Mouse (Mus musculus) thymus, postnatal 0 days (tissue): ENCODE data around the gene Trappc6b. TPM values are rescaled to one million over a fixed set of nuclear protein-coding genes. Genes with fewer than 3 reads are reported as not detected.
A peak's percentile ranks its signal among the peaks of the same experiment; 100 is the strongest.

Experiments
- DNase-seq: peaks from one replicate; pipeline ENCODE4 v3.0.0-alpha.2; 2015; ENCODE audit warnings: low spot score
- polyA plus RNA-seq: library from polyadenylated mRNA; unstranded; fragments of >200 nt; fragmentation: Nextera tagmentation; extraction: Ambion mirVana; gene quantifications from 2 replicates; pipeline ENCODE4 v1.2.1, GENCODE M21; 2015

Trappc6b gene
- polyA plus RNA-seq, 1 experiment from 2014 or later = 114 TPM

- no peak for DNase-seq
Measured at GRCm38 (mm10) chr12:59055196-59055850, 5.9 kb downstream of the Trappc6b start.

DNA sequence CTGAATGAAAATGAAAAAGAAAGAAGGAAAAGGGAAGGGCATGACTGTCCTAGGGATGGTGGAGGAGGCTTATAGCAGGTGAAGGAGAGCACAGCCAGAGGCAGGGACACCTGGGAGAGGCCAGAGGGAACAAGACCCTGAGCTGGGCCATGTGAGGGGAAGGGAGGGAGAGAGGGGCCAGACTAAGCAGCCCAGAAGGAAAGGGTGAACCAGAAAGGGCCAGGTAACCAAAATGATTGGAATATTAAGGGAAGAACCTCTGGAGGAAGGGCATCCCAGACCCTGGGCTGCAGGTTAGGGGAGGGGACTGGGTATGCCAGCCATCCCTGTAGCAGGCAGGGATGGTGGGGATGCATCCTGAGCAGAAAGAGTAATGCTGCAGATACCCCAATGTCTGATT is 7.3 kb downstream of the Trappc6b start:
- DNase-seq = no peak

DNA sequence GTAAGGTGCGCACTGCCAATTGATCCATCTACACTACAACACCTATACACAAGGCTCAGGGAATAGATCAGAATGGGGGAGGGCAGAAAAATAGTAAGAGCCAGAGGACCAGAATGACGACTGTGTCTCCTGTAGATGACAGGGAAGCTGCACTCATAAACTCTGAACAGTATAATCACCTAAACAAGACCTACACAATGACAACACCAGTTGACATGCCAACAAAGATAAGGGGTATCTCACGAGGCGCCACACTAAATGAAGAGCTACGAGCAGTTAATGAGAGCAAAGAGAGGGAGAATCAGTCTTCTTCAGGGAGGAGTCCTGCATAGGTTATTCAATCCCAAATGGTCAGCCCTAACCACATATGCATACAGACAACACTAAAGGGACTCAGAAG is 8.1 kb downstream of the Trappc6b start:
- no peak for DNase-seq

DNA sequence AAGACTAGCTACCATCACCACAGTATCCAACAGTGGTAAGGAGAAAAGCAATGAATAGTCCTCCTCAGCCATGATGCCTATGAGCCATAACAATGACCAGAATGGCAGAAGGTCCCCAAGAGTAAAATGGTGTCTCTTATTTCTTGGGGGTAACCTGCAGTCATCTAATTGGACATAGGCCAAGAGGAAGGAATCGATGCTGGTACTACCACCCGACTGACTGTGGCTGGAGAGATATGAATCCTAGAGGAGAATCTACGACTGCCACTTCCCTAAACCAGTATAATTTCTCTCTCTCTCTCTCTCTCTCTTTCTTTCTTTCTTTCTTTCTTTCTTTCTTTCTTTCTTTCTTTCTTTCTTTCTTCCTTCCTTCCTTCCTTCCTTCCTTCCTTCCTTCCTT is 8.8 kb downstream of the Trappc6b start:
- no peak for DNase-seq

DNA sequence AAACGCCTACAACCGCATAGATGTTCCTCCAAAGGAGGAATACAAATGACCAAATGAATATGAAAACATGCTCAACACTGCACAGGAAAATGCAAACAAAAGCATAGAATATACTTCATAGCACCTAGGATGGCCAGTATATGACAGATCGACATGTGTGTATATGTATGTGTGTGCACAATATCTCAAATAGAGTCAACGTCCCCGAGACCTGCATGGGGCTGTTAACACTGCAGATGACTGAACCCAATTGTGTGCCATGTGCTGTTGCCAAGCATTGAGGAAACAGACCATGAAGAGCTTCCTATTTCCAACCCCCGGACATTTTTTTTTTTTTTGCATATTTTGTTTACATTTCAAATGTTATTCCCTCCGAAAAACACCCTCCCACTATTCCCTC is 20.4 kb downstream of the Trappc6b start:
- no peak for DNase-seq

DNA sequence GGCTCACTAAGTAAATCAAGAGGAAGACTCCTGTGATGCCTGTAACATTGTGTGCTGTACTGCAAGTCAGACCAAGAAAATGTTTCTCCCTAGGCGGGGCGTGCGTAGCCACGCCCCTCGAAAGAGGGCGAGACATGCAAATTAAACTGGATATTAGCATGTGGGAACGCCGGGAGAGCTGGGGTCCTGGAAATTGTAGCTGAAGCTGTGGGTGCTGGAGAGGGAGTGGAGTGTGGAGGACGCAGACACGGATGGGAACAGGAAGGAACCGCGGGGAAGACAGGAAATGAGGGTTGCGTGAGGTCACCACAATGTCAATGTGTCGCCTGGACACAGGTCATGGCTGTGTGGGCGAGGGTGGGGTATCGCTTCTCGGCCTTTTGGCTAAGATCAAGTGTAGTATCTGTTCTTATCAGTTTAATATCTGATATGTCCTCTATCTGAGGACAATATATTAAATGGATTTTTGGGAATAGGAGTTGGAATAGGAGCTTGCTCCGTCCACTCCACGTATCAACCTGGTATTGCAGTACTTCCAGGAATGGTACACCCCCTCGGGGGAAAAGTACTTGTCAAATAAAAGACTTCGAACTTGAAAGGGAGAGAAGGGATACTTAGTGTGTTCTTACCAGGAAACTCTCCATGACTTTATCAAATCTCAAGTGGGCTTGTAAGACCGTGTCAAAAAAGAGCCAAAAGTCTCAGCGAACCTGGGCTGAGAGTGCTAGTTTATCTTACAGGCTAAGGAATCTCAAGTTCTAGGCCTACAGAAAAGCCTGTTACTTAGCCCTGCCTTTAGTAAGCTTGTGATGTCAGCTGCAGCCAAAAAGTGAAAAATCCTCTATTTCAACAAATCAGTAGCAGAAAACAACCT is 21.1 kb downstream of the Trappc6b start:
- DNase-seq = peak; percentile 73

DNA sequence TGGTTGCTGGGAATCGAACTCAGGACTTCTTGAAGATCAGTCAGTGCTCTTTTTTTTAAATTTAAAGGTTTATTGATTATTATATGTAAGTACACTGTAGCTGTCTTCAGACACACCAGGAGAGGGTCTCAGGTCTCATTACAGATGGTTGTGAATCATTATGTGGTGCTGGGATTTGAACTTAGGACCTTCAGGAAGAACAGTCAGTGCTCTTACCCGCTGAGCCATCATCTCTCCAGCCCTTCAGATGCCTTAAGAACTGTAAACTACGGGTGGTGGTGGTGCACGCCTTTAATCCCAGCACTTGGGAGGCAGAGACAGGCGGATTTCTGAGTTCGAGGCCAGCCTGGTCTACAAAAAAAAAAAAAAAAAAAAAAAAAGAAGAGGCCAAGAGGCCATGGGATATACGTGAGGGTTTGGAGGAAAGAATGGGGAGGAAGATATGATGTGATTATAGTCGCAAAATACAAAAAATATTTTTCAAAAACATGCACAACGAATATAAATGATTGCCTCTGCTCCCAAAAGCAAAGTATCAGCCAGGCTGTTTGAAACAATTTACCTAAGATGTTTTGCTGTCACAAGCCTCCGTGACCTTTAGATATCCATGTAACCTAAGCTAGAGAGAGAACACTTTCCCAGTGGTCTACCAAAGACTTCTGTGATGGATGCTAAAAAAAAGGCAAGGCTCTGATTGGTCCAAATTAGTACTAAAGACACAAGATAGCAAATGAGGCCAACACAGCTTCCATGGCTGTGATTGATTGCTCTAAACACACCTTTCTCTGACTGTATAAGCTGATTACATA is 21.9 kb downstream of the Trappc6b start:
- DNase-seq = no peak

DNA sequence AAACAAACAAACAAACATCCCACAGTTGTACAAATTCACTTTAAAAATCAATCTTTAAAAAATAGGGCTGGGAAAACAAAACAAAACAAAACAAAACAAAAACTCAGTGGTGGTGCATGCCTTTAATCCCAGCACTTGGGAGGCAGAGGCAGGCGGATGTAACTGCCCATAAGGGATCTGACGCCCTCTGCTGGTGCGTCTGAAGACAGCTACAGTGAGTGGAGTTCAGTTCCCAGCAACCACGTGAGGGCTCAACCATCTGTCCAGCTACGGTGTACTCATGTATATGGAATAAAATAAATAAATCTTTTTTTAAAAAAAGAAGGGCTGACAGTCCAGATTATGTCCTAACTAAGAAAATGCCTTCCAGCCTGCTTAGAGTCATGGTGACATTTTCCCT is 29.2 kb downstream of the Trappc6b start:
- DNase-seq = no peak

DNA sequence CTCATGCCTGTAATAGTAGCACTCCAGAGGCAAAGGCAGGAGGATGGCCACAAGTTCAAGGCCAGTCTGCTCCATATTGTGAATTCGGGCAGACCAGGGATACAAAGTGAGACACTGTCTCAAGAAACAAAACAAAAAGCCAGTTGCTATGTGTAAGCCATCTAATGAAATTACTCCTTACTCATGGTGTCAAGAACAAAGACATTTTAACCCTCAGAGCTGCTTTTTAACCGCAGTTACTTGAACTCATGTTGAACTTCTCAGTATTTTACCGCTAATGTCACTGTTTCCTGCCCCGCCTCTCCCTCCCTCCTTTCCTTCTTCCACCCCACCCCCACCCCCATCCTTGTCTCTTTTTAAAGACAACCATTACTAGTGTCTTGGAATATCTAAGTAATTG is 40.0 kb downstream of the Trappc6b start:
- peak; percentile 28 for DNase-seq

GRCm38 (mm10) chr12:59019891-59020290 is 41.4 kb downstream of the Trappc6b start:
- no peak for DNase-seq

DNA sequence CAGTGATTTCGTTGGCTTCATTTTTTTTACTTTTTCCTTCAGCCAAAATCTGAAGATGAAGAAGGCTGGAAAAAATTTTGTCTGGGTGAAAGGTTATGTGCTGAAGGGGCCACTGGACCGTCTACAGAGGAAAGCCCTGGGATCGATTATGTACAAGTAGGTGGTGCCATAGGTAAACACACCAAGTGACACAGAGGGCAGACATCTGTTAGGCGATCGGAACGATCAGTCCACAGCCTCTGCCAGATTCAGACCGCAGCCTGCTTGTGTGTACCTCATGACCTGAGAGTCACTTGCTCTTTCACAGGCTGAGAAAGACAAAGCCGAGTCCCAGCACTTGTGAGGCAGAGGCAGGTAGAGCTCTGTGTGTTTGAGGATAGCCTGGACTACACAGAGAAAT is 43.3 kb downstream of the Trappc6b start:
- DNase-seq = no peak

DNA sequence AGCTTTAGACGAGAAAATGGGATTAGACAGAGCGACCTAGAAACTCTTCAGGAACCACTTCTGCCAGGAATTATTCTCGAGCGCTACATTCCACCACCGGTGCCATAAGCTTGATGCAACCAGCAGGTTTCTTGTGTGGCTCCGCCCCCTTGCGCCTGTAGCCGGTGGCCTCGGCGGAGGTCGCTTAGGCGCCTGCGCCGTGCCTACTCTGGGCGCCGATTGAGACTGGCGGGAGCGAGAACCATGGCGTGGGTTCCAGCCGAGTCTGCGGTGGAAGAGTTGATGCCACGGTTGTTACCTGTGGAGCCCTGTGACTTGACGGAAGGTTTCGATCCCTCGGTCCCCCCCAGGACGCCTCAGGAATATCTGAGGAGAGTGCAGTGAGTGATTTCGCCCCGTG is 48.0 kb downstream of the Trappc6b start, which contains the start of gene Gemin2:
TSS of gene Gemin2 (plus strand) at position 160 of the 400 bp plus-strand sequence.
- DNase-seq = peak; percentile 91

DNA sequence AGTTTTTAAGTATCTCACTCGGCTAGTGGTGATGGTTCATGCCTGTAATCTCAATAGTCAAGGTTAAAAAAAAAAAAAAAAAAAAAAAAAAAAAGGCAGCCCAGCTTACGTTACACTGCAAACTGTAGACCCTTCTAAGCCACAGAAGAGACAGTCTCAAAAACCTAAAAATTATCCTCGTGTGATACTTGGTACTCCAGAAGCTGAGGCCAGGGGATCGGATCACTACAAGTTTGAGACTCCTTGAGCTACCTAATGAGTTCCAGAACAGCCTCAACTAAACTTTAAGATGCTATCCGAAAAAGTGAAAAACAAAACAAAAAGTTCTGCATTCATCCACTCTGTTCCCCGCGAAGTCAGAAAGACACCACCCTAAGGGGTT is 48.6 kb downstream of the Trappc6b start:
- DNase-seq = no peak

DNA sequence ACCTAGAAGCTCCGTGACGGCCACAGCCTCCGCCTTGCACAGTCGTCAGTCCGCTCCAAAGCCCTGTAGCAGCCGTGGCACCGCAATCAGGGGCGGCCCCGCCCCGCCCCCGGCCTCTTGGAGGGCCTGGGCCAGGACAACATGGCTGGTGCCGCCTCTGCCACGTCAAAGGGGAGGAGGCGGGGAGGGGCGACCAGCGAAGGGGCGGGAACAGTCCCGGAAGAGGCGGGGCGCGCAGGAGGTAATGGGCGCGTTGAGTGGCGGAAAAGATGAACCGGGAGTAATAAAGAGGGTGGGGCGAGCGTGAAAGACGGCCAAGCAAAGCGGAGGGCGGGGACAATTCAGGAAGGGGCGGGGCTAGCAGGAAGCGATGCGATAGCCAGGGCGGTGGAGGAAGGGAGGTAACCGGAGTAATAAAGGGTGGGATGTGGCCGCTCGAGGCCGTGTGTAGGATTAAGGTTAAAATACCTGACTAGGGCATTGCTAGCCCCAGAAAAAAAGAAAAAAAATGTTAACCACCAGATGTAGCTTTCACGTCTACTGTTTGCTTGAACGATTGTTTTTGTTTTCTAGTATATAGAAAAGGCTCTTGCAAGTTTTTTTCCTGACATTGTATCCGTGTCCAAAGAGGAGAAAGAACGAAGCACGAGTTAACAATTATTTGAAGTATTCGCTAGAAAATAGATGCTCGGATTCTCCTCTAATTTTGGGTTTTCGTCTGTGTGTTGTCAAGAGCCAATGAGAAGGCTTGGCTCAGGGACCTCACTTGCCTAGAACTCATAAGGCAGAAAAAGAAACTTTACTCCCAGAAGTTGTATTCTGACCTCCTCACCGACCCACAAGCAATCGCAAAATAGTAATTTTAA is 49.2 kb downstream of the Trappc6b start, which contains the start of gene Sec23a:
TSS of gene Sec23a (minus strand) at position 174 of the 866 bp plus-strand sequence.
- peak; percentile 97 for DNase-seq

GRCm38 (mm10) chr12:59011275-59011843 is 49.9 kb downstream of the Trappc6b start:
- DNase-seq = no peak

GRCm38 (mm10) chr12:59010482-59010881 is 50.8 kb downstream of the Trappc6b start:
- peak; percentile 42 for DNase-seq
